Mouse (Mus musculus): ENCODE measurements around the gene Trim63. TPM values are rescaled to one million over a fixed set of nuclear protein-coding genes. Genes with fewer than 3 reads are reported as not detected.
"Not testable (repeated sequence)": the region's sequence is repeated elsewhere in the genome, so short reads cannot be mapped to it uniquely, and the experiment has no call there.

Trim63 gene
- polyA plus RNA-seq (2014; fragmentation: Nextera tagmentation; extraction: Ambion mirVana): 0.39 and 0.50 TPM in 2 replicates

DNA sequence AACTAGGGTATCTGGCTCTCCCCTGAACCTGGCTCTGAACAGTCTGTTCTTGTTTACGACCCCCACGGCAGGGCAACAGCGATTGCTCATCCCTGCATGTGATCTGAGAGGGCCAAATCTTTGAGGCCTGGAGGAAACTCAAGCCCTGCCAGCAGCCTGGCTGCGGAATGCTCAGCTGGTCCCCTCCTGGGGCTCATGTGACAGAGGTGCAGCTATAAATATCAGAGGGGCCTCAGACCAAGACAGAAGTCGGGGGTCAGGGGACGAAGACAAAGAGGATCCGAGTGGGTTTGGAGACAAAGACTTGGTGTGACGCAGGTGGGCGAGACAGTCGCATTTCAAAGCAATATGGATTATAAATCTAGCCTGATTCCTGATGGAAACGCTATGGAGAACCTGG lies at the start of gene Trim63:
Gene Trim63 (plus strand): TSS at position 245 of the 400 bp plus-strand sequence.
- no peak within 1 kb of the TSS for H3K27ac ChIP-seq (ENCODE audit: low read depth, low read length)
- no peaks in the 10 kb centered on the region for H3K27me3 ChIP-seq (ENCODE audit: control insufficient read depth, insufficient read depth, low read length)
- H3K36me3 ChIP-seq (ENCODE audit: control insufficient read depth, insufficient read depth, low read length): no peaks in the 10 kb centered on the region
- no peak within 1 kb of the TSS for H3K4me2 ChIP-seq (ENCODE audit: low read depth, low read length)
- no peaks in the 10 kb centered on the region for H3K4me1 ChIP-seq (ENCODE audit: control insufficient read depth, insufficient read depth, low read length)
- 15% methylated on average over 11 of the region's 11 CpGs for WGBS
- H3K9ac ChIP-seq (replicated peaks; ENCODE audit: low read depth, low read length): 0 out of 2 replicates have a peak within 1 kb of the TSS, but pooled peaks have one; percentile 3
- no peak within 1 kb of the TSS for H3K4me3 ChIP-seq (ENCODE audit: low read depth, low read length)
- no peaks in the 10 kb centered on the region for H3K9me3 ChIP-seq (ENCODE audit: control insufficient read depth, low read length)
- no peak for ATAC-seq (ENCODE audit: low read depth)

DNA sequence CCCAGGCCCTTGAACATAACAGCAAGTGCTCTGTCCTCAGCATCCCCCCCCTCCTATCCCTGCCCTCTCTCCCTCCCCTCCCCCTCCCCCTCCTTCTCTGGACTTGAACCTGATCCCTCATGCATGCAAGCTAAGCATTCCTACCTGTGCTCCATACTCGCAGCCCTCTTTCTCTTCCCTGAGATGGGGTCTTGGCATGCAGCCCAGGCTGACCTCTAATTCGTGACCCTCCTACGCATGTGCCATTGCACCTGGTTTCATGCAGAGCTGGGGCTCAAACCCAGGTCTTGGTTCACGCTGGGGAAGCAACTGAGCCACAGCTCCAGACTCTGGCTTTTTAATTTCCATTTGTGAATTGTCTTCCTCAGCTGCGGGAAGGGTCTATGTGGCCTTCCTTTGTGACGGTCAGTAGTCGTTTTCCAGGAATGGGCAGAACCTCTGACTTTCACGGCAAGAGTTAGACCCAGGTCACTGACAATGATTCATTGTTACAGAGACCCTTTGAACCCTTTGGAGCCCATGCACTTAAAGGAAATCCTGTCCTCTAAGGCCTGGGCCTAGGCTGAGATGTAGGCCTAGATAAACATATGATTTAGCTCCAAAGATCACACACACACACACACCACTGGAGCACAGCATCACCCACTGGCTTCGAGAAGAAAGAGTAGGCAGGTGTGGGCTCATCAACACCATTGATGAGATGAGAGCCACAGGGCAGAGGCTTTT lies 48.9 kb upstream of the Trim63 start:
- Histone ChIP-seq H3K27ac (ENCODE audit: low read depth, low read length) (no peak overlapping the region), H3K9me3 (ENCODE audit: control insufficient read depth, low read length) (no peaks in the 10 kb centered on the region), H3K4me3 (ENCODE audit: low read depth, low read length) (no peak overlapping the region), H3K36me3 (ENCODE audit: control insufficient read depth, insufficient read depth, low read length) (no peaks in the 10 kb centered on the region), H3K4me2 (ENCODE audit: low read depth, low read length) (no peak overlapping the region), H3K27me3 (ENCODE audit: control insufficient read depth, insufficient read depth, low read length) (no peaks in the 10 kb centered on the region), H3K9ac (replicated peaks; ENCODE audit: low read depth, low read length) (no peak overlapping the region), H3K4me1 (ENCODE audit: control insufficient read depth, insufficient read depth, low read length) (no peaks in the 10 kb centered on the region)
- WGBS: 61% methylated on average over 9 of the region's 9 CpGs
- no peak for ATAC-seq (ENCODE audit: low read depth)

DNA sequence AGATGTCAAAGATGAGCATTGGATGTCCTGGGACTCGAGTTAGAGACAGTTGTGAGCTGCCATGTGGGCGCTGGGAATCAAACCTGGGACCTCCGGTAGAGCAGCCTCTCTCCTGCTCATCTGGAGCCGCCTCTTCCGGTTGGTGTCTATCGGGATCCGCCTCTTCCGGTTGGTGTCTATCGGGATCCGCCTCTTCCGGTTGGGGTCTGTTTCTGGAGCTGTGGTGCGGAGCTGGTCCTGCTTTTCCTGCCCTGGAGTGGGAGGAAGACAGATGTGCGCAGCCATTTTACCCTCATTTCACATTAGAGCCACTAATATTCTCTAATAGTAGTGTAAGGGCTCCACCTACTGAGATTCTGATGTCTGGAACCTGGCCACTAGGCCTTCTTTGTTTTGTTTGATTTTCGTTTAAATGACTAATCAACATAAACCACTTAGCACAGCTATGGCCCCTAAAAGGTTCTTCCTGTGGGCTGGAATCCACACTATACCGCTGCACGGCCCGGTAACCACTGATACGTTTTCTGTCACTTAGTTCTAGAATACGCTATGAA lies 46.7 kb upstream of the Trim63 start:
- no peaks in the 10 kb centered on the region for H3K9me3 ChIP-seq (ENCODE audit: control insufficient read depth, low read length)
- H3K4me3 ChIP-seq (ENCODE audit: low read depth, low read length): no peak overlapping the region
- no peak overlapping the region for H3K9ac ChIP-seq (replicated peaks; ENCODE audit: low read depth, low read length)
- H3K4me1 ChIP-seq (ENCODE audit: control insufficient read depth, insufficient read depth, low read length): no peaks in the 10 kb centered on the region
- whole genome bisulfite sequencing: 87% methylated on average over 19 of the region's 19 CpGs
- H3K27ac ChIP-seq (ENCODE audit: low read depth, low read length): no peak overlapping the region
- H3K36me3 ChIP-seq (ENCODE audit: control insufficient read depth, insufficient read depth, low read length): no peaks in the 10 kb centered on the region
- no peaks in the 10 kb centered on the region for H3K27me3 ChIP-seq (ENCODE audit: control insufficient read depth, insufficient read depth, low read length)
- ATAC-seq (ENCODE audit: low read depth): no peak
- no peak overlapping the region for H3K4me2 ChIP-seq (ENCODE audit: low read depth, low read length)

DNA sequence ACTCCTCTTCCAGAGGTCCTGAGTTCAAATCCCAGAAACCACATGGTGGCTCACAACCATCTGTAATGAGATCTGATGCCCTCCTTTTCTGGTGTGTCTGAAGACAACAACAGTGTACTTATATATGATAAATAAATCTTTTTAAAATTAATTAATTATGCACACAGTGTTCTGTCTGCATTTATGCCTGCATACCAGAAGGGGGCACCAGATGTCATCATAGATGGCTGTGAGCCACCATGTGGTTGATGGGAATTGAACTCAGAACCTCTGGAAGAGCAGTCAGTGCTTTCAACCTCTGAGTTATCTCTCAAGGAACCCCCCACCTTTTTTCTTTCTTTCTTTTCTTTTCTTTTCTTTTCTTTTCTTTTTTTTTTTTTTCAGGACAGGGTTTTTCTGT lies 45.3 kb upstream of the Trim63 start:
- H3K9me3 ChIP-seq (ENCODE audit: control insufficient read depth, low read length); H3K4me1 ChIP-seq (ENCODE audit: control insufficient read depth, insufficient read depth, low read length); H3K9ac ChIP-seq (replicated peaks; ENCODE audit: low read depth, low read length); H3K36me3 ChIP-seq (ENCODE audit: control insufficient read depth, insufficient read depth, low read length); H3K27ac ChIP-seq (ENCODE audit: low read depth, low read length); H3K4me3 ChIP-seq (ENCODE audit: low read depth, low read length); H3K27me3 ChIP-seq (ENCODE audit: control insufficient read depth, insufficient read depth, low read length); ATAC-seq (ENCODE audit: low read depth); H3K4me2 ChIP-seq (ENCODE audit: low read depth, low read length): not testable (repeated sequence)

DNA sequence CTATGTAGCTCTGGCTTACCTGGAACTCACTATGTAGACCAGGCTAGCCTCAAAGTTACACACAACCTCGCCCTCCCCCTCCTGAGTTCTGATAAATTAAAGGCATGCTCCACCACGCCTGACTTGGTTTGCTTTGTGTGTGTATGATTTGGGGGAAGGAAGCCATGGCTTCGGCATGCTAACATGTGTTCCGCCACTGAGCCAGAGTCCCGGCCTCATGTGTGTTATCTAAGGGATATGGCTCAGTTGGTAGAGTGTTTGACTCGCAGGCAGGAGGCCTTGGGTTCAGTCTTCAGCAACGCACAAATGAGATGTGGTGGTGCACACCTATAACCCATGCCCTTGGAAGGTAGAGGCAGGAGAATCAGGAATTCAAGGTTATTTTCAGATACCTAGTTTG lies 42.9 kb upstream of the Trim63 start:
- Histone ChIP-seq H3K9ac (replicated peaks; ENCODE audit: low read depth, low read length) (no peak overlapping the region), H3K4me3 (ENCODE audit: low read depth, low read length) (no peak overlapping the region), H3K27ac (ENCODE audit: low read depth, low read length) (no peak overlapping the region), H3K4me2 (ENCODE audit: low read depth, low read length) (no peak overlapping the region), H3K9me3 (ENCODE audit: control insufficient read depth, low read length) (no peaks in the 10 kb centered on the region), H3K36me3 (ENCODE audit: control insufficient read depth, insufficient read depth, low read length) (peaks cover 8% of the 10 kb centered on the region; the same call in 1 of the 2 replicates), H3K4me1 (ENCODE audit: control insufficient read depth, insufficient read depth, low read length) (no peaks in the 10 kb centered on the region), H3K27me3 (ENCODE audit: control insufficient read depth, insufficient read depth, low read length) (no peaks in the 10 kb centered on the region)
- 86% methylated on average over 7 of the region's 7 CpGs for WGBS
- ATAC-seq (ENCODE audit: low read depth): no peak

DNA sequence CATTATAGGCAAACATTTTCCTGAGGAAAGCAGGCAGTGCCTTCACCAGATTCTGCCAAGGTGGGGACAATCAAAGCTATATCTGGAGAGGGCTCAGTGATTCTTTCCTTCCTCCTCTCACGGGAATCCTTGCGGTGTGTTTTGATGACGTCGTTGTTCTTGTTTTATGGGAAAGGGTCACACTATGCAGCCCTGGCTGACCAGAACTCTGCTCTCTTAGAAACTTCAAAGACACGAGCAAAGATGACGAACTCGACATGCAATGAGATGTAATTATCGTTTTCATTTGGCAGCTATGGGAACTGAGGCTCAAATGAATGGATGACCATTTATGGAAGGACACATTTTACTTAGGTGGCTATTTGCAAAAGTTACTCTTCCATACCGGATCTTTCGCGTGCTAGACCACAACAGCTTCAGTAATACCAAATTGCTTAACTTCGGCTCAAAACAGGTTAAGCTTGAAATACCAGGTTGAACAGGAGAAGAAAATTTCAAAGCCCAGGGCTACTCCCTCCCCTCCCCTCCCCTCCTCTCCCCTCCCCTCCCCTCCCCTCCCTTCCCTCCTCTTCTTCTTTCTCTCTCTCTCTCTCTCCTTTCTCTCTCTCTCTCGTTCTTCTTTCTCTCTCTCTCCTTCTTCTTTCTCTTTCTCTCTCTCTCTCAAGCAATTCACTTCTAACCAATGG lies 42.0 kb upstream of the Trim63 start:
- H3K4me2 ChIP-seq (ENCODE audit: low read depth, low read length): no peak overlapping the region
- no peak overlapping the region for H3K27ac ChIP-seq (ENCODE audit: low read depth, low read length)
- WGBS: 31% methylated on average over 12 of the region's 13 CpGs

DNA sequence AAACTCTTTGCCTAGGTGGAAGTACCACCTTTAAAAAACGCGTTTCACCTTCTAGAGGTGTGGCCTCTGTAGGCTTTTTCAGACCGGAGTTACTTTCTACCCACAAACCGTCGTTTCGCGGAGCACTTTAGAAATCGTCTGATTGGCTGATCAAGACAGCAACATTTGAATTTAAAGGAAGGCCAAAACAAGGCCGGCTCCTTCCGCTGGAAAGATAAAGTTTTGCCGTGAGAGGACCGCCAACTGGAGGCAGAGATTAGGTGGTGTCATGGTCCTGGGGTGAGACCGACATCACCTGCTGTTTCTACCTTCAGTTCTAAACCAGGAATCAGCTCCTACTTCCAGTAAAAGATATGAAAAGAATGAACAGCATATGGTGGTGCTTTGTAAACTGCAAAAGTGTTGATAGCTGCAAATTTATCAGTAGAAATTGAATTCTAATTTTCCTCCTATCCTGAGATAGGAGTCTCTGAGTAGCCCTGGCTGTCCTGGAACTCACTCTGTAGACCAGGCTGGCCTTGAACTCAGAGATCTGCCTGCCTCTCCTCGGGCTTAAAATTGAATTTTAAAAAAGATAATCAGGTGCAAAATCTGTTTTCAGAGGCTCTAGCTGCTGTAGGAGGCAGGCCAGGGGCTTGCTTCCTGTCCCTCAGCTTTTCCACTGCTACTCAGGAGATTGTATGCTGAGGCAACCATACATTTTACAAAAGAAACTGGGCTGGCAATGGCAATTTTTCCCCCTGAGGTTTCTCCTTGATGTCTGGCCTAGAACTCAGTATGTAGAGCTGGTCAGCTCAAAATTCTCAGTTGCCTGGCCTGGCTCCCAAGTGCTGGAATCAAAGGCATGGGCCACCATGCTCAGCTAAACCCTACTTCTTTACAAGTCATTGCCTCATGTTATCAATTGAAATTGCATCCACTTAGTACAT lies 41.2 kb upstream of the Trim63 start:
- WGBS: 6% methylated on average over 14 of the region's 14 CpGs
- Histone ChIP-seq H3K4me1 (ENCODE audit: control insufficient read depth, insufficient read depth, low read length) (no peaks in the 10 kb centered on the region), H3K27me3 (ENCODE audit: control insufficient read depth, insufficient read depth, low read length) (no peaks in the 10 kb centered on the region), H3K4me3 (ENCODE audit: low read depth, low read length) (no peak overlapping the region), H3K4me2 (ENCODE audit: low read depth, low read length) (no peak overlapping the region), H3K9ac (replicated peaks; ENCODE audit: low read depth, low read length) (no peak overlapping the region), H3K27ac (ENCODE audit: low read depth, low read length) (no peak overlapping the region), H3K36me3 (ENCODE audit: control insufficient read depth, insufficient read depth, low read length) (peaks cover 18% of the 10 kb centered on the region), H3K9me3 (ENCODE audit: control insufficient read depth, low read length) (no peaks in the 10 kb centered on the region)
- no peak for ATAC-seq (ENCODE audit: low read depth)

More for the DNA sequence above, 42.0 kb upstream of the Trim63 start:
- peaks cover 12% of the 10 kb centered on the region; the same call in 1 of the 2 replicates for H3K36me3 ChIP-seq (ENCODE audit: control insufficient read depth, insufficient read depth, low read length)
- no peak for ATAC-seq (ENCODE audit: low read depth)
- no peaks in the 10 kb centered on the region for H3K4me1 ChIP-seq (ENCODE audit: control insufficient read depth, insufficient read depth, low read length)
- no peaks in the 10 kb centered on the region for H3K9me3 ChIP-seq (ENCODE audit: control insufficient read depth, low read length)
- H3K27me3 ChIP-seq (ENCODE audit: control insufficient read depth, insufficient read depth, low read length): no peaks in the 10 kb centered on the region
- H3K9ac ChIP-seq (replicated peaks; ENCODE audit: low read depth, low read length): no peak overlapping the region
- H3K4me3 ChIP-seq (ENCODE audit: low read depth, low read length): no peak overlapping the region

DNA sequence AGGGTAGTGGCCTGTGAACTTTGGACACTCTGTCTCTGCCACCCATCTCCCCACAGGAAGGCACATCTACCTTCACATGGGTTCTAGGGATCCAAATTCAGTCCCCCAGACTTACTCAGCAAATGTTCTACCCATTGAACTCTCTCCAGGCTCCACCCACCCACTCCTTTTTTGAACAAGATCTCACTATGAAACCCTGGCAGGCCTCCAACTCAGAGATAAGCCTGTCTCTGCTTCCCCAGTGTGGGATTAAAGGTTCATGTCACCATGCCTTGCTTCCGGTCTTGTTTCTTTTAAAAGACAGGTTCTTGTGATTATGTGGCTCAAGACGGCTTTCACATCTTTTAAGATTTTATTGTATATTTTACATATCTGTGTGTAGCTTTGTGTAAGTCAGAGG lies 30.0 kb upstream of the Trim63 start:
- ATAC-seq (ENCODE audit: low read depth): no peak
- Histone ChIP-seq H3K36me3 (ENCODE audit: control insufficient read depth, insufficient read depth, low read length) (peaks cover 27% of the 10 kb centered on the region), H3K4me3 (ENCODE audit: low read depth, low read length) (no peak overlapping the region), H3K4me1 (ENCODE audit: control insufficient read depth, insufficient read depth, low read length) (peaks cover 19% of the 10 kb centered on the region), H3K9me3 (ENCODE audit: control insufficient read depth, low read length) (no peaks in the 10 kb centered on the region), H3K4me2 (ENCODE audit: low read depth, low read length) (no peak overlapping the region), H3K9ac (replicated peaks; ENCODE audit: low read depth, low read length) (no peak overlapping the region), H3K27ac (ENCODE audit: low read depth, low read length) (no peak overlapping the region), H3K27me3 (ENCODE audit: control insufficient read depth, insufficient read depth, low read length) (no peaks in the 10 kb centered on the region)
- WGBS: 96% methylated on average over 2 of the region's 2 CpGs

Measured in neural tube, embryonic 14.5 days (tissue).